Mouse (Mus musculus): ENCODE results near the gene Ccdc137. TPM values are rescaled to one million over a fixed set of nuclear protein-coding genes. Genes with fewer than 3 reads are reported as not detected.

Ccdc137 gene
- total RNA-seq, 4 experiments from 2014 or later: 24.7 to 37.0 (median 27.4) TPM

DNA sequence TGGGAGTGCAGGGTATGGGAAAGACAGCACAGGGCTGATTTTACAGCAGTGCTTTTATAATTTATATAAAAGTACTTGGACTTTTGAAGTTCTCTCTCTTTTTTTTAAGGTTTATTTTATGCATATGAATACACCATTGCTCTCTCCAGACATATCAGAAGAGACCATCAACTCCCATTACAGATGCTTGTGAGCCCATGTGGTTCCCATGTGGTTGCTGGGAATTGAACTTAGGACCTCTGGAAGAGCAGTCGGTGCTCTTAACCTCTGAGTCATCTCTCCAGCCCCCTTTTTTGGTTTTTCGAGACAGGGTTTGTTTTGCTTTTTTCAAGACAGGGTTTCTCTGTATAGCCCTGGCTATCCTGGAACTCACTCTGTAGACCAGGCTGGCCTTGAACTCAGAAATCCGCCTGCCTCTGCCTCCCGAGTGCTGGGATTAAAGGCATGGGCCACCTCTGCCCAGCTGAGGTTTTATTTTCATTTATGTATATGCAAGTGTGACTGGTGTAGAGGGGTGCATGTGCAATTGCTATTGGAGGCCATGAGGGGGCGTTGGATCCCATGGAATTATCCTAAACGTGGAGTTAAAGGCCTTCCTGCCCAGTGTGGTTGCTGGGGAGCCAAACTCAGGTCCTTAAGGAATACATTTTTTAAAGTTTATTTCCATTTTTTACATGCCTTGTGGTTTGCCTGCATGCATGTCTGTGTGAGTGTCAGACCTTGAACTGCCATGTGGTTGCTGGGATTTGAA lies 1.1 kb downstream of the Ccdc137 start:
- no peak for DNase-seq (ENCODE audit: low spot score in 2 of 2)

DNA sequence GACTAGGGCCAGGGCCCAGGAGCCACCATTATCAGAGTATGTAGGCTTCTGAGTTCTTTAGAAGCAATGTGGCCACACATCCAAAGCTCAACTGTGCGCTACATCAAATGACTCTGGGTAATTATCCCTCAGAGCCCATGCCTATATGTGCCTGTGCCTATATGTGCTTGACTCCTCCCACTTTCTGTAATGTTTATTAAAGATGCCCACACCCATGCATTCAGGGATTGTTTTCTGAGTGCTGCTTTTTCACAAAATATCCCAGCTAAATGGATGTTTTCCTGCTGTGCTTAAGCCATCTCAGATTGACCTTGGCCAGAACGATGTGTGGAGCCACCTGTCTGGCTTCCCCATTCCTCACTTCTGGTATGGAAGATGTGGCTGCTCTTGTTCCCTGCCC lies 5.6 kb downstream of the Ccdc137 start:
- no peak for DNase-seq (ENCODE audit: low spot score in 2 of 2)

DNA sequence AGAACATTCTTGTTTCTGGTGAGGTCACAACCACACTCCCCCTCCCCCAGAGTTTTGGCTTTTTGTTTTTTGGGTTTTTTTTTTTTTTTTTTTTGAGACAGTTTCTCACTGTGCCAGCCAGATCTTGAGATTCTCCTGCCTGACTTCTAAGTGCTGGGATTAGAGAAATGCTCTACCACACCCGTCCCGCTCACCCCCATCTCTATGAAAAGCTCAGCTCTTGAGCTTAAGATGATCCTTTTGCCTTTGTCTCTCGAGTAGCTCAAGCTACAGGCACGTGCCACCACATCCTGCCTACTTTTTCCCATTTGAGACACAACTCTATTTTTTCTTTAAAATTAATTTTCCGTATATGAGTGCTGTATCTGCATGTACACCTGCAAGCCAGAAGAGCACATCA lies 6.5 kb downstream of the Ccdc137 start:
- DNase-seq (ENCODE audit: low spot score in 2 of 2): no peak

DNA sequence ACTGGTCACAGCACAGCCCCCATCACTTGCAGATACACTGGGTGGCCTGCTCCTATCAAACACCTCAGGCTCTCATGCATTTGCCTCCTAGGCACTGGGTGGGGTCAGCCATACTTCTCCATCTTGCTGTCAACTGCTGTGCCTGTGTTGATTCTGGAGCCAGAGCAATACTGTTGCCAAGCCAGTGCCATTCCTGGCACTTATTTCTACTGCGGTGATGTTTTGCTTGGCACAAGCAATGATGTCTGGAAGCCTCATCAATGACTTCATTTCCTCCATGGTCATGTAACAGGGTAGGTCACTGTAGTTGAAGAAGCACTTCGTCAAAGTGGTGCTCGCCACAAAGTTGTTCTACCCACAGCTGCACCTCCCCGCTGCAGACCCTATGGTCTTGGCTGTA lies 7.6 kb downstream of the Ccdc137 start:
- DNase-seq (ENCODE audit: low spot score in 2 of 2): no peak

DNA sequence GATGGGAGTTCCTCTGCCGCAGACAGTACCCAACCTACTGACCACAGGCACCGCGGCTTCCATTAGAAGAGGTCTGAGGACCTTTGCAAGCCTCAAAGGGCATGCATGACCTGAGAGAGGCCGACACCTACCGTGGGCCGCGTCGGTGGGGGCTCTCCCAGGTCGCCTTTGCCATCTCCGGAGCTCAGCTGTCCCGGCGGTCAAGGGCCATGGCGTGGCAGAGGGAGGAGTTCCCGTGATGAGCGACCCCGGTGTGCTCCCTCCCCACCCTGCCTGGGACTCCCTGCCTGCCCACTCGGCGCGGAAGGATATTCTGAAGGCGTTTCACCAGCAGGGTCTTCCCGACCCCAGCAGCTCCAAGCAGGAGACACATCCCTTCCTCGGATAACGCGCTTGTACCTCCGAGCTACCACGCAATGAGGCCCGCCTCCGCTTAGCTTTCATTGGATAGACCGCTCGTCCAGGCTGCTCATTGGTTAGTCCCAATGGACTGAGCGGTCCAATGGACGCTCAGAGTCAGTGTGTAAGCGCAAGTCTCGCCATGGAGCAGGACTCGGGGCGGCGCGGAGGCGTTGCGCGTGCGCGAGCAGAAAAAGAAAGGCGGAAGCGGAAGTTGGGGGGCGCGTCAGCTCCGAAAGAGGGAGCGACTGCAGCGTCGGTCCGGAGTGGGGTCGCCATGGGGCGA lies 9.3 kb downstream of the Ccdc137 start, which contains the start of gene Arl16:
Gene Arl16 (minus strand): TSS at position 557 of the 685 bp plus-strand sequence.
- peak; percentile 92 to 95 for DNase-seq (ENCODE audit: low spot score in 2 of 2)

DNA sequence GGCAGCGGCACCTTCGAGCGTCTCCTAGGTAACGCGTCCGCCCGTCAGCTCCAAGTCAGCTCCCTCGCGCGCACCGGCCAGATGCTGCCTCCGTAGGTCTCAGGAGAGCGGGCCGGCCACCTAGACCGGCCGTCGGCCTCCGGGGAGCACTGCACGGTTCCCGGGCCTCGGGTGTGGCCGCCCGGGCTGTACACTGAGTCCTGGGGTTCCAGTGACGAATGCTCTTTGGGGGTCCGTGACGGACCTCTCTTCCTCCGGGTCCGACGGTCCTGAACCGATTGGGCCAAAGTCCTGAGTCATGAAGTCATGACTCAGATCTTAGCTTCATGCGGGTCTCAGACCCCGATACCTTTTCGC lies 9.8 kb downstream of the Ccdc137 start:
- DNase-seq (ENCODE audit: low spot score in 2 of 2): no peak

DNA sequence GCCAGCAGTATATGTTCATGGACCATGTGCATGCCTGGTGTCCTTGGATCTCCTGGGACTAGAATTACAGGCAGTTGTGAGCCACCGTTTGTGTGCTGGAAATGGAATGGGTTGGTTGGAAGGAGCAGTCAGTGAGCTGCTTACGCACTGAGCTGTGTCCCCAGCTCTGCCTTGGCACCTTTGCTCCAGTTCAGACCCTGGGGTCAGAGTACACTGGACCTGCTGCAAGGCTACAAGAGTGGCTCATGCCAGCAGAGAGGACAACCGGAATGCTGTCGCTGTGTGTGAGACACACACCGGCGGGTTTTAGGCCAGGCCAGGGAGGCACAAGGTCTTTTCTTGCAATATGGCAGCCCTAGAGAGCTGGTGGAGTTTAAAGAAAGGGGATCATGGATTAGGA lies 14.1 kb downstream of the Ccdc137 start:
- no peak for DNase-seq (ENCODE audit: low spot score in 2 of 2)

DNA sequence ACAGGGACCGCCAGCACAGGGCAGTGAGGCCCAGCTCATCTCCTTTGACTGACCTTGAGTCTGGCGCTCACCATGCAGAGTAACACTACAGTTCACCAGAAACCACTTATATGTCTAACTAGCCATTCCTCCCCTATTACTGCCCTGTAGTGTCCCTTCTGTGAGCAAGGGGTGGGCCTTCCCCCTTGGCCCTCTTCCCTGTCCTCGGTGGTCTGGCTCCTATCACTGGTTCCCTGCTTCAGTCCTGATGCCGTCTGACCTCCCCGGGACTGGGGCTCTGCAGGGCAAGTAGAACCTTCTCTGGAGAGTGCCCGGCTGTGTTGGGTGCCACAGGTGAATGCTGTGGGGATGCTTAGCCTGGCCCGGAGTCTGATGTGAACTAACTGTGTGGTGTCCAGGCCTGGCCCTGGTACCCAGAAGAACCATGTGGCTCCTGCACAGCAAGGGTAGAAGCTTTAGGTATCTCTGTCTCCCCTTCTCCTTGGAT lies 25.6 kb downstream of the Ccdc137 start:
- no peak for DNase-seq (ENCODE audit: low spot score in 2 of 2)

DNA sequence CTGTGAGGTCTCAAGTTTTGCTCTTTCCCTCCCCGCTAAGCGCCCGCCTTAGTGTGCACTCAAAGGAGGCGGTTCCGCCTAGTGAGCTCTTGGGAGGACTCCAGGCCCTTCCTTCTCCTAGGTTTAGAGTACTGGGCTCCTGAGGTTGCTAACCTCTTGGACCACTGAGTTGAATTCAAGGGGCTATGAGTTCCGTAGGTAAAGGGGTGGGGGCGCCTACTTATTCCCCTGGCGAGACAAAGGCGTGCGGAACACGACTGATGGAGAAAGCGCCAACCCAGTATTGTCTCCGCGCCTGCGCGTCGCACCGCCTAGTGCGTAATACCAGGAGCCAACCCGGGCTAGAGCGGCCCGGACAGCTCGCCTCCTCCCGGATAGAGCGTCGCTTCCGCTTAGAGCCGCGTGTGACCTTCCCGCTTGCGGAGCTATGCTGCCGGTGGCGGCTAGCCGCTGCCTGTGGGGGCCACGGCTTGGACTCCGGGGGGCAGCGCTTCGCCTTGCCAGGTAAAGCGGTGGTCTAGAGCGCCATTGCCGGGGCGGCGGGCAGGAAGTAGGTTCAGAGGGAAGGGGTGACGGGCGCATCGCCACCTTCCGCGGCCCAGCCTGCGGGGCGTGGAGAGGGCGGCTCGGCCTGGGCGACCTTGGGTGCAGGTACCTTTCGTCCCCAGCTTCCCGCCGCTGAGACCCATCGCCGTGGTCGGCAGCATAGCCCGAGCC lies 26.5 kb downstream of the Ccdc137 start, which contains the start of gene Mrpl12:
Gene Mrpl12 (plus strand): TSS at position 349 of the 717 bp plus-strand sequence.
- DNase-seq (ENCODE audit: low spot score in 2 of 2): peak; percentile 85 to 86

DNA sequence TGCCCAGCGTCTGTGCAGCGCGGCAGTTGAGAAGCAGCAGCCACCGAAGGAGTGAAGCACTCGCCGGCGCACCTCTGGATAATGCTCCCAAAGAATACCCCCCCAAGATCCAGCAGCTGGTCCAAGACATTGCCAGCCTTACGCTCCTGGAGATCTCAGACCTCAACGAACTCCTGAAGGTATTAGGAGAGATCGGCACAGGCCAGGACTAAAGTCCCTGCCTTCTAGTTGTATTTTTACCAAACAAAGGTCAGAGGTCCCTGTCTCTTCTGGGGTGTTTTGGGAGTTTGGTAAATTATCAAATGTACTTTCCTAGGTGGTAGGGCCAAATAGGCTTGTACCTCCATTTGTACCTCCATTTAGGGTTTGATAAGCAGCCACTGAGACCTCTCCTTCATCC lies 27.3 kb downstream of the Ccdc137 start:
- DNase-seq (ENCODE audit: low spot score in 2 of 2): no peak

DNA sequence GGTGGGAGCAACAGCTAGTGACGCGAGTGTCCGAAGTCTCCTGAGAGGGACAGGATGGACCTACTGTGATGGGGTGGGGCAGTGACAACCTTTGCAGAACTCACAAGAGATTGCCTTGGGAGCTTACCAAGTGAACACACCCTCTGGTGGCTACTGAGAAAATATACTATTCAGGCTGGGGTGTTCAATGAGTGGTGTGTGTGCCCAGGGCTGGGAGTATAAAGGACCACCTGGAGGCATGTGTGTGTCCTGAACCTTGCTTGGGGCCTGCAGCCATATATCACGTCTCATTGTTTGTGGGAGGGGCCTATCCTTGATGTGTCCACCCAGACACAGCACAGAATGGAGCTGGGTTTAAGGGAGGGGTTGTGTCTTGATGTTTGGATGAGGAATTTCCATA lies 30.6 kb downstream of the Ccdc137 start:
- DNase-seq (ENCODE audit: low spot score in 2 of 2): no peak

DNA sequence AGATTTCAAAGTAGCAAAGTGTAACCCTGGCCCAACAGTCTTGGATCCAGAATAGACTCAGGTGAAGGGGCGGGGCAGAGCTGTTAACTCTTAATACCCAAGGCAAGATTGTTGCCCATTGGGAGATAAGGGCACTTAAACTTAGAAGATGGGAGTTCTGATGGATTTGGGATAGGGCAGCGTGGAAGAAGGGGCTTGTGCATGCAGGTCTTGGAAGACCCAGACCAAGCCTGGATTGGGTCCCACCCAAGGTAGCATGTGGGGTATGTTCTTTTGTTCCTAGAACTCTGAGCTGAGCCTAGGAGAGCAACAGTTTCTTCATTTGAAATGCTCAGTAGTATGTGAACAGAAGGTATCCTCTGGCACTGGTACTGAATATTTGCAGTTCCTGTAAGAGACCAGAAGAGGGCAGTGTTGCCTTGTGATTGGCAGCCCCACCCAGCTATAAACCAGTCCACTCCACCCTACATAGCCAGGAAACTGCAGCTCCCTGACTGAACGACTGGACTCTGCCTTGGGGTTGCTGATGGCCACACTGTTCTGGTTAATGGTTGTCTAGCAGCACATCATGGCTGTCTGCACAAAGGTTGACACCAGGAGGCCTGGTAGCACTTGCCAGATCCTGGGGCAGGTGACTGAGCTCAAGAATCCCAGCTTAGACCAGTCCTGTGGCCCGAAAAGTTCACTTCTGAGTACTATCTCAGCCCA lies 31.3 kb downstream of the Ccdc137 start:
- peak; percentile 54 to 65 for DNase-seq (ENCODE audit: low spot score in 2 of 2)

DNA sequence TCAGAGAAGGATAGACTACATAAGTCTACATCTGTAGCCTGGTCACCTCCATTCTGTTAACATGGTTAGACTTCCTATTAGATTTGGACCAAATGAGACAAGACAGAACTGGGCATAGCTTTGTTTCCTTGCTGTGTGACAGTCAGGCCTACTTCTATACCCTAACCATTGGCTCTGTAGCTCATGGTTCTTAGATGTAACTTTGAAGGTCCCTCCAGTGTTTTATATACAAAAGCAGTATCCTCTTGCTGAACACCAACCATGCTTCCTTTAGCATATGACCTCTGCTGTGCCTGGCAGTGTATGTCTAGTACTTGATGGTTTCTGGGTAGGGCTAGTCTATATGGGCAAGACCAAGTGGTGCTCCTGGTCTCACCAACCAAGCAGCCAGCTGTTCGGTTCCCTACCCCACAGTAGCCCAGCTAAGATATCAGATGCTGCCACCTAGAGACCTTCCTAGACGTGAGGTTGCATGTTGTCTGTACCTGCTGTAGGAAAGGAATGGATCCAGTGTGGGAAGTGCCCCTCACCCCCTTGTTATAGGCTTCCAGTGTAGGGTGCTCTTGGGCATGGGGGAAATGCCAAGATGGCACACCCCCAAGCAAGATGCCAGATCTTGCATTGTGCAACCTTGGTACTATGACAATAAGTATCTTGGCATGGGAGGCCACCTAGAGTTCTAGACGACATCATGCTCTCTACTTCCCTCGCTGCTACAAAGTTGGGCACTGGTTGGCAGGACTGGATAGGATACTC lies 32.6 kb downstream of the Ccdc137 start:
- DNase-seq (ENCODE audit: low spot score in 2 of 2): no peak

DNA sequence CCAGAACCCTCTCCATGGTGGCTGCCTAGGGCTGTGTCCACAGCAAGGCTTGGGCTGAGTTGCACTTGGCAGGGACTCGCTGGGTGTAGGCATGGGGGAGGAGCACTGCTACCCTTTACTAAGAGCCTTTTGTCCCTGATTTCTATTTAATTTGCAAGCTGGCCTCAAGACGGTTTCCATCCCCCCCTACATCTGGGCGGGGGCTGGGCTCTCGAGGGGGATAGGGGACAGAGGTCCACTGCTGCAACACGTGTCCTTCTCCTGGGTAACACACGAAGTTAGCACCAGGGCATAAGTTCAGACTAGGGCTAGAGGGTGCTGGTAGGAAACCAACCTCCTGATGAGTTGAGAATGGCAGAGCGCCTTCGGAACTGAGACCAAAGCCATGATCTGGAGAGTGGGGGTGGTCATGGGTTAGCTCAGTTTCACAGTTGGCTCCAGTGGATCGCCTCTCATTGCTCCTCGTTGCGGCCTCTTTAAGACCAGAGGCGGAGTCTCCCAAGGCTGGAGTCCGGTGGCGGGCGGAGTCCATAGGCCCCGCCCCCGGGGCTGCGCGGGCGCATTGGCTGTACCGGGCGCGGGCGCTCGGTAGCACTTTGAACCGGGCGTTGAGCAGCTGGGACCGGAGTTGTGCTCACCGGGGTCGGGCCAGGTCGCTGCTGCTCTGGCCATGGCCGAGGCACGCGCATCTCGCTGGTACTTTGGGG lies 33.6 kb downstream of the Ccdc137 start, which contains the start of gene Slc25a10:
Gene Slc25a10 (plus strand): TSS at position 524 of the 707 bp plus-strand sequence.
- peak; percentile 73 to 81 for DNase-seq (ENCODE audit: low spot score in 2 of 2)

DNA sequence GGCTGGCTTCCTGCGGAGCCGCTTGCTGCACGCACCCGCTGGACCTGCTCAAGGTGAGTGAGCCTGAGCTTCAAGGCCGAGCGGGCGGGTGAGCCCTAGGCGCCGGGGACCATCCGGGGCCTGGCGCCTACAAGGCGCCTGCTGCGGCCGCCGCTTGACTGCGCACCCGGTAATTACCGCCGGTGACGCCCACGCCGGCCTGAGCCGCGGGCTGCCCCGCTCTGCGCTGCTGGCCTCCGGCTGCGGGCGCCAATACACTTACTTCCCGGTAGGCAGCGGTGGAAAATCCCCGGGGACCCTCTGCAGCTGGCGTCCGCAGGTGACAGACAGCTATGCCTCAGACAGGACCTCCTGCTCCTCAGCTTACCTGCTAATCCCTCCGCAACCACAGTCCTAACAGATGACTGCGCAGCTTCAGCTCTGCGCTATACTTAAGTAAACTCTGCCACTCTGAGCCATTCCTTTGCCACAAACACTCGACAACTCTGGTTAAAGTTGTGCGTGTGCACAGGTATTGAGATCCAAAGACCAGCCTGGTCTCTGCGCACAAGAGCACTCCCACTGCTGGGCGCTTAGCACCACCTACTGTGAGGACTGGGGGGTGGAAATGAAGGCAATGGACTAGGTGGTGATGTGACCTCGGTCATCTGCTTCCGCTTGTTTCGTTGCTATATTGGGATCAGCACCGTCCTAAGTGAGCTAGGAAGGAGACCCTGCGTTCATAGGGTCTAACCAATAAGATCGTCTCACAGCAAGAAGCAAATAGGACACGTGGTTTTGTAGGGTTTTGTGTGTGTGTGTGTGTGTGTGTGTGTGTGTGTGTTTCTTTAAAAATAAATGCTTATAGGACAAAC lies 34.3 kb downstream of the Ccdc137 start:
- DNase-seq (ENCODE audit: low spot score in 2 of 2): no peak

DNA sequence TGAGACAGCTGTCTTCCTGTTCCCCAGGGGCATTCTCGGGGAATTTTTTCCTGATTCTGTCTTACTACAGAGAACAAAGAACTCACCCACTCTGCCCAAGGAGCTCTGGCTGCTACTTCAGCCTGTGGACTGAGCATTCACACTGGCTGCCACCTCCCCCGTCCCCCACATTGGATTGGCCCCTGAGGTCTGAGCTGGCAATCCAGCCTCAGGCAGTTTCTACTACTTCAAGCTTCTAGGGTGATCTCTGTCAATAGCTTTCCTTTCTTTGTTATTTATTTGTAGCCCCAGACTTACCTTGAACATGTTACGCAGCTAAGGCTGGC lies 34.9 kb downstream of the Ccdc137 start:
- no peak for DNase-seq (ENCODE audit: low spot score in 2 of 2)

DNA sequence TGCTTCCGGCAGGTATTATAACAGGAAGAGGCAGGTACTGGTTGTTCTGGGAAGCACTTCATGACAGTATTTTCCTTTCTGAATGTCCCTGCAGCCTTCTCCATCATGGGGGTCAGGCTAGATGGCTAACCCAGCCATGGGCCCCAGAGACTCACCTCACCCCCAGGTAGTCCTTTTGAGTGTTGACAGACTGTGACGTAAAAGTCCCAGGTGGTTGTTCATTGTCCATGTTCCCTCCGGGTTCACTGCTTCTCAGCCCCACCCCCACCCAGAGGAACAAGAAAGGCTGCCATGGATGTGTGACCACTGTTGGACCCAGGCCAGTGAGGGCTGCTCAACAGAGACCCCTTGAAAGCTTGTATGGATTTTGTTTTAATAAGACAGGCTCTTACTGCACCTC lies 35.4 kb downstream of the Ccdc137 start:
- DNase-seq (ENCODE audit: low spot score in 2 of 2): no peak

DNA sequence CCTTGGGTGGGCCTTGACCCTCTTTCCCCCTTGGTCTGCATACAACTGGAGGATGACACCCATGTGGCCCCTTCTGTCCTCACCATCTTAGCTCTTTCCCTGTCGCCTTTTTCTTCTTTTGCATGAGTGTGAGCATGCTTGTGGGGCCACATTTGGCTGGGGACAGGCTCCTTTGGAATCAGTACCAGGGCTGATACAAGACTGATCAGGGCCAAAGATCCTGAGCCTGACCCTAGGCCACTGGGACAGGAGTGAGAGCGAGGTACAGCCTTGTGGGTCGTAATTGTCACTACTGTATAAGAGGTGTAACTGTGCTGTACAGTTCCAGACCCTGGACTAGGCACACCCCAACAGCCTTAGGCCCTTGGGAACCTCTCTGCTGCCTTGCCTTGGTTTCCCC lies 36.0 kb downstream of the Ccdc137 start:
- DNase-seq (ENCODE audit: low spot score in 2 of 2): no peak

DNA sequence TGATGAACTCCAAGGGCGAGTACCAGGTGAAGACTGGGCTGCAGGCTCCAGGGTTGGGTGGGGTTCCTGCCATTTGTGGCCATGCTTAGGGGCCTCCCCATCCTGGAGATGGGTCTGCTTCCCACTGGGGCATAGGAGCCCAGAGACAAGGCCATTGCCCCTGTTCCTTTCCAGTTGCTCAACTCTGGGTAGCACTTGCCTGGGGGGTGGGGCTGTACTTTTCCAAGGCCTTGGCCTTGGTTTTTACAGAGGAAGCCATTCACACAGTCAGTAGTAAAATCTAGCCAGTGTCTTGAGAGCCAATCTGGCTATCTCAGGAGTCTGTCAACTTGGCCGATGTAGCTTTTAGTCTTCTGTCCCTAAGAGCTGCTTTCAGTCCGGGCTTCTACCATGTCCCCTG lies 39.5 kb downstream of the Ccdc137 start:
- no peak for DNase-seq (ENCODE audit: low spot score in 2 of 2)

Measured in layer of hippocampus, adult 8-10 months (tissue).